9 mouse cellular contexts compared by ENCODE assay signal in genomic region chr12:85729022-85729944, GRCm38 (mm10). TPM values are rescaled to one million over a fixed set of nuclear protein-coding genes. Genes with fewer than 3 reads are reported as not detected.
A peak's percentile ranks its signal among the peaks of the same experiment; 100 is the strongest.
DNase-seq lines count a peak whose midpoint lies in the region; ATAC-seq and TF ChIP-seq lines count a peak whose summit lies in the region.
"Had no signal": no experiment of that assay in that cellular context is flagged by ENCODE, and none has a peak within 500 bp of the region (broad histone marks: within the 10 kb centered on the region; RNA-seq: fewer than 3 reads in every experiment).

No protein-coding gene starts in this region.

- no peak overlapping the region for H3K4me2 ChIP-seq in intestine, embryonic 14.5 days (ENCODE audit: low read length)

- TF ChIP-seq POLR2A in brain, embryonic 14.5 days (IDR thresholded peaks at IDR 0.05; ENCODE audit: borderline replicate concordance, extremely low read depth, insufficient read depth, insufficient read length, poor library complexity, severe bottlenecking), result no peak
- TF ChIP-seq POLR2A in liver, adult 2 months (IDR thresholded peaks at IDR 0.05; ENCODE audit: extremely low read depth, insufficient read depth, low read length), result no peak

- no peaks in the 10 kb centered on the region for H3K79me2 ChIP-seq in liver, adult 2 months (ENCODE audit: control insufficient read depth, insufficient read depth, low read length)

- H3K4me1 ChIP-seq in intestine, embryonic 14.5 days (replicated peaks; ENCODE audit: control insufficient read depth, insufficient read depth, low read length), result no peaks in the 10 kb centered on the region
- no peaks in the 10 kb centered on the region for H3K4me1 ChIP-seq in liver, adult 2 months (ENCODE audit: control insufficient read depth, insufficient read depth, low read length)

- TF ChIP-seq CTCF in brain, embryonic 14.5 days (IDR thresholded peaks at IDR 0.05; ENCODE audit: borderline replicate concordance, extremely low read depth, insufficient read depth, insufficient read length), result peak; percentile 97
- TF ChIP-seq CTCF in liver, adult 2 months (IDR thresholded peaks at IDR 0.05; ENCODE audit: low read depth, low read length), result peak; percentile 92

- WGBS in intestine, embryonic 14.5 days, result 42% methylated on average over 17 of the region's 17 CpGs
- 35% methylated on average over 17 of the region's 17 CpGs for WGBS in liver, adult 2 months

- no peaks in the 10 kb centered on the region for H3K9me3 ChIP-seq in intestine, embryonic 14.5 days (ENCODE audit: control insufficient read depth, low read length)

- H3K36me3 ChIP-seq in intestine, embryonic 14.5 days (ENCODE audit: control insufficient read depth, insufficient read depth, low read length), result no peaks in the 10 kb centered on the region
- no peaks in the 10 kb centered on the region for H3K36me3 ChIP-seq in liver, adult 2 months (ENCODE audit: control insufficient read depth, insufficient read depth, low read length)

- no peak overlapping the region for H3K4me3 ChIP-seq in intestine, embryonic 14.5 days (ENCODE audit: low read depth, low read length)
- H3K4me3 ChIP-seq in liver, adult 2 months (ENCODE audit: insufficient read depth, low read depth, low read length), result no peak overlapping the region
- H3K4me3 ChIP-seq: myocyte had no signal

- H3K27ac ChIP-seq in intestine, embryonic 14.5 days (ENCODE audit: low read depth), result no peak overlapping the region
- H3K27ac ChIP-seq in liver, adult 2 months (replicated peaks; ENCODE audit: insufficient read depth, low read depth, low read length), result no peak overlapping the region

- DNase-seq in ovary, postnatal 10 days (ENCODE audit: low spot score), result peak; percentile 36
- no peak for DNase-seq in ovary, adult 18-20 months (ENCODE audit: low spot score)
- peak; percentile 47 for DNase-seq in brain, embryonic 14.5 days (ENCODE audit: low read depth)
- peak; percentile 84 for DNase-seq in intestine, embryonic 14.5 days (ENCODE audit: low spot score)
- DNase-seq in liver, adult 2 months (ENCODE audit: extremely low read depth, low read depth, low spot score), result peak; percentile 23
- peak; percentile 54 for DNase-seq in thymus, postnatal 25 days

- H3K27me3 ChIP-seq in intestine, embryonic 14.5 days (replicated peaks; ENCODE audit: control insufficient read depth, insufficient read depth, low read length), result no peaks in the 10 kb centered on the region
- H3K27me3 ChIP-seq in liver, adult 2 months (ENCODE audit: control insufficient read depth, insufficient read depth, low read length), result no peaks in the 10 kb centered on the region

- no peak overlapping the region for H3K9ac ChIP-seq in intestine, embryonic 14.5 days (ENCODE audit: low read length)
- no peak overlapping the region for H3K9ac ChIP-seq in liver, adult 2 months (ENCODE audit: low read depth, low read length)

- ATAC-seq in erythroblast, adult 5-6 weeks (replicated peaks; ENCODE audit: low FRiP score, poor library complexity, severe bottlenecking), result peak; percentile 83
- peak; percentile 19; the same call in 1 of the 2 replicates for ATAC-seq in intestine, embryonic 14.5 days (replicated peaks; ENCODE audit: low FRiP score, low TSS enrichment, low read depth)
- ATAC-seq in neutrophil, adult 5-6 weeks (ENCODE audit: extremely low read depth, insufficient number of reproducible peaks, low FRiP score, poor library complexity, severe bottlenecking), result peak; percentile 86; the same call in 1 of the 2 replicates

RNA-seq across cellular contexts. Expression of gene Flvcr2, which starts 17.1 kb away (rescaled TPM):
- 3.9 and 4.5 TPM in 2 replicates for polyA plus RNA-seq in brain, embryonic 14.5 days (2012; rRNA removed)
- total RNA-seq in erythroblast, adult 5-6 weeks (2015; ENCODE audit: low replicate concordance), result not detected in 2 replicates
- not detected in 2 replicates for total RNA-seq in erythroblast, adult 5-6 weeks (2017; ENCODE audit: low replicate concordance)
- polyA plus RNA-seq in intestine, embryonic 14.5 days (2014; fragmentation: Nextera tagmentation; extraction: Ambion mirVana), result 1.4 and 2.0 TPM in 2 replicates
- total RNA-seq in liver, adult 2 months (2014; rRNA removed), result 2.8 and 11.9 TPM in 2 replicates
- polyA plus RNA-seq in liver, adult 2 months (2012; rRNA removed), result 2.8 and 4.1 TPM in 2 replicates
- total RNA-seq in neutrophil, adult 5-6 weeks (2017), result not detected in 2 replicates

RNA-seq across cellular contexts. Expression of gene Batf, which starts 42.8 kb away (rescaled TPM):
- polyA plus RNA-seq in brain, embryonic 14.5 days (2012; rRNA removed), result 1.1 and 1.3 TPM in 2 replicates
- total RNA-seq in erythroblast, adult 5-6 weeks (2015; ENCODE audit: low replicate concordance), result 3.6 TPM in 1 of 2 replicates, not detected in the other
- 3.2 and 6.0 TPM in 2 replicates for total RNA-seq in erythroblast, adult 5-6 weeks (2017; ENCODE audit: low replicate concordance)
- 3.4 and 3.5 TPM in 2 replicates for polyA plus RNA-seq in intestine, embryonic 14.5 days (2014; fragmentation: Nextera tagmentation; extraction: Ambion mirVana)
- total RNA-seq in liver, adult 2 months (2014; rRNA removed), result 0.74 and 1.8 TPM in 2 replicates
- 0.39 and 0.76 TPM in 2 replicates for polyA plus RNA-seq in liver, adult 2 months (2012; rRNA removed)
- 48.5 and 55.7 TPM in 2 replicates for total RNA-seq in neutrophil, adult 5-6 weeks (2017)
- polyA plus RNA-seq: myocyte had no signal

Comparison
In these comparisons a context has a peak if more than half of its experiments do, and no peak if none do; other contexts are left out.
1. ATAC-seq: peak in every context shown above with its lines; median percentile 86 in neutrophil, adult 5-6 weeks; 83 in erythroblast, adult 5-6 weeks; 19 in intestine, embryonic 14.5 days.